18 mouse cellular contexts compared by ENCODE assay signal in genomic region chr1:132928907-132929250, GRCm38 (mm10). TPM values are rescaled to one million over a fixed set of nuclear protein-coding genes. Genes with fewer than 3 reads are reported as not detected.
DNase-seq lines count a peak whose midpoint lies in the region; ATAC-seq and TF ChIP-seq lines count a peak whose summit lies in the region.
"Had no signal": no experiment of that assay in that cellular context is flagged by ENCODE, and none has a peak within 500 bp of the region (broad histone marks: within the 10 kb centered on the region; RNA-seq: fewer than 3 reads in every experiment).

No protein-coding gene starts in this region.

- H3K4me1 ChIP-seq in limb, embryonic 13.5 days, result 0 out of 2 replicates have a peak, but pooled peaks cover 7% of the 10 kb centered on the region
- H3K4me1 ChIP-seq in limb, embryonic 10.5 days, result peaks cover 16% of the 10 kb centered on the region
- H3K4me1 ChIP-seq in hindbrain, postnatal 0 days (ENCODE audit: insufficient read depth, low read length), result peaks cover 3% of the 10 kb centered on the region; the same call in 1 of the 2 replicates
- peaks cover 7% of the 10 kb centered on the region; the same call in 1 of the 2 replicates for H3K4me1 ChIP-seq in neural tube, embryonic 14.5 days (ENCODE audit: control insufficient read depth, insufficient read depth, low read length)

- TF ChIP-seq CTCF in hindbrain, postnatal 0 days (IDR thresholded peaks at IDR 0.05; ENCODE audit: low read depth), result no peak

- WGBS in limb, embryonic 13.5 days, result 60% methylated on average over 3 of the region's 3 CpGs
- WGBS in limb, embryonic 10.5 days, result 62% methylated on average over 3 of the region's 3 CpGs
- 55% methylated on average over 3 of the region's 3 CpGs for WGBS in hindbrain, postnatal 0 days
- 42% methylated on average over 3 of the region's 3 CpGs for WGBS in neural tube, embryonic 14.5 days

- H3K36me3 ChIP-seq in limb, embryonic 13.5 days, result no peaks in the 10 kb centered on the region
- no peaks in the 10 kb centered on the region for H3K36me3 ChIP-seq in limb, embryonic 10.5 days
- H3K36me3 ChIP-seq in hindbrain, postnatal 0 days (ENCODE audit: insufficient read depth, low read length), result no peaks in the 10 kb centered on the region
- no peaks in the 10 kb centered on the region for H3K36me3 ChIP-seq in neural tube, embryonic 14.5 days (ENCODE audit: control insufficient read depth, insufficient read depth, low read length)

- H3K4me3 ChIP-seq in limb, embryonic 13.5 days, result no peak overlapping the region
- H3K4me3 ChIP-seq in limb, embryonic 10.5 days, result no peak overlapping the region
- no peak overlapping the region for H3K4me3 ChIP-seq in hindbrain, postnatal 0 days (ENCODE audit: low read length)
- no peak overlapping the region for H3K4me3 ChIP-seq in neural tube, embryonic 14.5 days (ENCODE audit: low read depth, low read length)

- DNase-seq in cerebellum, postnatal 10 days, result peak; percentile 65 to 69
- DNase-seq in limb, embryonic 10.5 days (ENCODE audit: low spot score), result no peak
- no peak for DNase-seq in hindbrain, postnatal 0 days (ENCODE audit: low spot score)
- no peak for DNase-seq in layer of hippocampus, adult 8-10 months (ENCODE audit: low spot score in 2 of 2)
- DNase-seq in gastrocnemius, postnatal 14 days, result no peak
- DNase-seq: adrenal gland, postnatal 14 days; cerebellum, adult 9-10 months; heart, postnatal 10 days; kidney, postnatal 36 days; layer of hippocampus, postnatal 36 days; right cerebral cortex, postnatal 14 days; thymus, postnatal 36 days had no signal

- intact Hi-C loops in gastrocnemius, postnatal 14 days (cut with DNase I; ENCODE audit: low total_unique reads), result no loop called here

- no peak for ATAC-seq in cerebellum, adult (ENCODE audit: insufficient number of reproducible peaks, low FRiP score, low TSS enrichment)
- ATAC-seq in limb, embryonic 13.5 days (ENCODE audit: low FRiP score, low read depth), result no peak
- ATAC-seq in hindbrain, postnatal 0 days, result peak; percentile 47
- ATAC-seq in neural tube, embryonic 14.5 days (ENCODE audit: low read depth), result peak; percentile 31; the same call in 1 of the 2 replicates
- ATAC-seq: intestine, postnatal 0 days had no signal

- H3K9ac ChIP-seq in limb, embryonic 13.5 days, result peak overlapping the region; percentile 9; the same call in 1 of the 2 replicates
- H3K9ac ChIP-seq in hindbrain, postnatal 0 days (replicated peaks; ENCODE audit: low read length), result no peak overlapping the region
- H3K9ac ChIP-seq in neural tube, embryonic 14.5 days (replicated peaks; ENCODE audit: low read depth, low read length), result no peak overlapping the region
- H3K9ac ChIP-seq: liver, embryonic 14.5 days had no signal

- H3K4me2 ChIP-seq in limb, embryonic 13.5 days (replicated peaks), result no peak overlapping the region
- no peak overlapping the region for H3K4me2 ChIP-seq in hindbrain, postnatal 0 days (ENCODE audit: low read depth, low read length)
- no peak overlapping the region for H3K4me2 ChIP-seq in neural tube, embryonic 14.5 days (ENCODE audit: low read depth, low read length)

- H3K27me3 ChIP-seq in limb, embryonic 13.5 days, result peaks cover 33% of the 10 kb centered on the region
- H3K27me3 ChIP-seq in limb, embryonic 10.5 days (ENCODE audit: low read depth, poor library complexity, severe bottlenecking), result peaks cover 42% of the 10 kb centered on the region
- H3K27me3 ChIP-seq in hindbrain, postnatal 0 days (ENCODE audit: insufficient read depth, low read length), result no peaks in the 10 kb centered on the region
- no peaks in the 10 kb centered on the region for H3K27me3 ChIP-seq in neural tube, embryonic 14.5 days (ENCODE audit: control insufficient read depth, insufficient read depth, low read length)

- no peak overlapping the region for H3K27ac ChIP-seq in limb, embryonic 13.5 days
- H3K27ac ChIP-seq in limb, embryonic 10.5 days, result no peak overlapping the region
- H3K27ac ChIP-seq in hindbrain, postnatal 0 days, result peak overlapping the region; percentile 18
- H3K27ac ChIP-seq in neural tube, embryonic 14.5 days (ENCODE audit: low read depth, low read length), result peak overlapping the region; percentile 77
- H3K27ac ChIP-seq: liver, embryonic 14.5 days had no signal

- H3K9me3 ChIP-seq in limb, embryonic 13.5 days, result no peaks in the 10 kb centered on the region
- H3K9me3 ChIP-seq in limb, embryonic 10.5 days (replicated peaks), result no peaks in the 10 kb centered on the region
- no peaks in the 10 kb centered on the region for H3K9me3 ChIP-seq in hindbrain, postnatal 0 days (ENCODE audit: low read length)
- H3K9me3 ChIP-seq in neural tube, embryonic 14.5 days (ENCODE audit: control insufficient read depth, low read length), result no peaks in the 10 kb centered on the region

RNA-seq across cellular contexts. Expression of gene Lrrn2, which starts 48.8 kb away (rescaled TPM):
- 5.3 and 5.5 TPM in 2 replicates for polyA plus RNA-seq in limb, embryonic 13.5 days (2015; fragmentation: Nextera tagmentation; extraction: Ambion mirVana)
- 1.3 and 2.4 TPM in 2 replicates for polyA plus RNA-seq in limb, embryonic 10.5 days (2016; fragmentation: Nextera tagmentation; extraction: Ambion mirVana)
- total RNA-seq in hindbrain, postnatal 0 days (2014; rRNA removed), result 48.3 and 51.0 TPM in 2 replicates
- 60.0 and 64.7 TPM in 2 replicates for polyA plus RNA-seq in hindbrain, postnatal 0 days (2015; fragmentation: Nextera tagmentation; extraction: Ambion mirVana)
- 35.8 and 38.4 TPM in 2 replicates for polyA plus RNA-seq in neural tube, embryonic 14.5 days (2014; fragmentation: Nextera tagmentation; extraction: Ambion mirVana)
- total RNA-seq in layer of hippocampus, adult 8-10 months (2022), result 100 to 1,000 TPM; 182 to 196 (median 188) TPM
- 1 to 10 TPM; 1.6 to 3.1 TPM for total RNA-seq in gastrocnemius, postnatal 14 days (2021)
- total RNA-seq: monocyte, adult 5-6 weeks had no signal

Comparison
In these comparisons a context has a peak if more than half of its experiments do, and no peak if none do; other contexts are left out.
1. DNase-seq: peak in cerebellum, postnatal 10 days (2 of 2); none in limb, embryonic 10.5 days (single experiment), hindbrain, postnatal 0 days (single experiment), layer of hippocampus, adult 8-10 months (0 of 2) and gastrocnemius, postnatal 14 days (single experiment).
2. ATAC-seq: peak in hindbrain, postnatal 0 days (single experiment) and neural tube, embryonic 14.5 days (single experiment); none in cerebellum, adult (single experiment) and limb, embryonic 13.5 days (single experiment).
3. H3K27ac ChIP-seq: peak in hindbrain, postnatal 0 days (single experiment) and neural tube, embryonic 14.5 days (single experiment); none in limb, embryonic 13.5 days (single experiment) and limb, embryonic 10.5 days (single experiment).